Mouse (Mus musculus) thymus, postnatal 14 days (tissue): Measurements from ENCODE around the gene Serpina3g.
"Not testable (repeated sequence)": the region's sequence is repeated elsewhere in the genome, so short reads cannot be mapped to it uniquely, and the experiment has no call there.

Source experiments
- DNase-seq: peaks from one replicate; pipeline ENCODE4 v3.0.0; 2021

Serpina3g gene

GRCm38 (mm10) chr12:104235915-104236314 lies at the start of gene Serpina3g:
Serpina3g (plus strand) TSS chr12:104236245.
- DNase-seq = no peak

- no peak for DNase-seq
Measured at GRCm38 (mm10) chr12:104189246-104189645, 46.8 kb upstream of the Serpina3g start.

GRCm38 (mm10) chr12:104190852-104191251 lies 45.2 kb upstream of the Serpina3g start:
- no peak for DNase-seq

- no peak for DNase-seq
Measured at GRCm38 (mm10) chr12:104209149-104209548, 26.9 kb upstream of the Serpina3g start.

- no peak for DNase-seq
Measured at GRCm38 (mm10) chr12:104209802-104210201, 26.2 kb upstream of the Serpina3g start.

- no peak for DNase-seq
Measured at GRCm38 (mm10) chr12:104213689-104214444, 22.2 kb upstream of the Serpina3g start.

GRCm38 (mm10) chr12:104214445-104214753 lies 21.6 kb upstream of the Serpina3g start, which contains the start of gene Serpina3f:
Serpina3f (plus strand) TSS chr12:104214544.
- no peak for DNase-seq

GRCm38 (mm10) chr12:104215249-104215648 lies 20.8 kb upstream of the Serpina3g start:
- DNase-seq = no peak

- no peak for DNase-seq
Measured at GRCm38 (mm10) chr12:104221616-104222015, 14.4 kb upstream of the Serpina3g start.

GRCm38 (mm10) chr12:104223690-104224089 lies 12.4 kb upstream of the Serpina3g start:
- no peak for DNase-seq

- no peak for DNase-seq
Measured at GRCm38 (mm10) chr12:104224598-104225300, 11.3 kb upstream of the Serpina3g start.

GRCm38 (mm10) chr12:104230762-104231161 lies 5.3 kb upstream of the Serpina3g start:
- no peak for DNase-seq

- not testable (repeated sequence) for DNase-seq
Measured at GRCm38 (mm10) chr12:104238048-104238447, 2.0 kb downstream of the Serpina3g start.

GRCm38 (mm10) chr12:104243307-104243706 lies 7.3 kb downstream of the Serpina3g start:
- no peak for DNase-seq

- no peak for DNase-seq
Measured at GRCm38 (mm10) chr12:104245092-104245491, 9.0 kb downstream of the Serpina3g start.

GRCm38 (mm10) chr12:104245595-104245994 lies 9.6 kb downstream of the Serpina3g start:
- DNase-seq = no peak

- DNase-seq = no peak
Measured at GRCm38 (mm10) chr12:104247553-104248002, 11.5 kb downstream of the Serpina3g start.

GRCm38 (mm10) chr12:104248231-104248630 lies 12.2 kb downstream of the Serpina3g start:
- DNase-seq = no peak

GRCm38 (mm10) chr12:104261041-104261440 lies 25.0 kb downstream of the Serpina3g start:
- DNase-seq = no peak

GRCm38 (mm10) chr12:104262863-104263262 lies 26.8 kb downstream of the Serpina3g start, which contains the start of gene Serpina3i:
Serpina3i (plus strand) TSS chr12:104263122.
- DNase-seq = no peak

- DNase-seq = no peak
Measured at GRCm38 (mm10) chr12:104266374-104266773, 30.3 kb downstream of the Serpina3g start.

- no peak for DNase-seq
Measured at GRCm38 (mm10) chr12:104278216-104279055, 42.4 kb downstream of the Serpina3g start.

GRCm38 (mm10) chr12:104279056-104279435 lies 43.0 kb downstream of the Serpina3g start:
- no peak for DNase-seq
